Mouse (Mus musculus): ENCODE data around the gene 4930519P11Rik.

- peak; percentile 50; the same call in 1 of the 2 replicates for TF ChIP-seq CTCF (IDR thresholded peaks at IDR 0.05; ENCODE audit: borderline replicate concordance, insufficient read depth, low read length)
- no peak for TF ChIP-seq POLR2A (IDR thresholded peaks at IDR 0.05; ENCODE audit: low read depth, low read length)
These were observed 26.8 kb downstream of the 4930519P11Rik start for GRCm38 (mm10) chr2:154586405-154586804.
